Mouse (Mus musculus) lung, embryonic 14.5 days (tissue): ENCODE data around the gene Gm49486. TPM values are rescaled to one million over a fixed set of nuclear protein-coding genes. Genes with fewer than 3 reads are reported as not detected.

ENCODE experiments used
- ATAC-seq: fragments of 200-750 bp; cut with Nextera tagmentation; 2 replicates; pipeline ENCODE4 v1.8.0; 2017; ENCODE audit warnings: mild to moderate bottlenecking, moderate TSS enrichment, moderate library complexity; ENCODE audit not compliant: insufficient read depth
- DNase-seq: peaks from one replicate; pipeline ENCODE4 v3.0.0-alpha.2; 2015
- H3K27ac ChIP-seq: fragments of 300-500 bp; sonication (generic); 2 replicates; pipeline ENCODE4 v1.5.1; 2014; ENCODE audit warnings: low read depth, mild to moderate bottlenecking, moderate library complexity
- H3K27me3 ChIP-seq: fragments of 300-500 bp; sonication (generic); 2 replicates; pipeline ENCODE4 v1.6.1; 2014; ENCODE audit warnings: low read length, control low read depth; ENCODE audit not compliant: insufficient read depth
- H3K36me3 ChIP-seq: fragments of 300-500 bp; sonication (generic); 2 replicates; pipeline ENCODE4 v1.6.1; 2014; ENCODE audit warnings: control low read depth; ENCODE audit not compliant: insufficient read depth
- H3K4me1 ChIP-seq: fragments of 300-500 bp; sonication (generic); 2 replicates; pipeline ENCODE4 v1.6.1; 2014; ENCODE audit warnings: antibody characterized with exemption, control low read depth; ENCODE audit not compliant: insufficient read depth
- H3K4me2 ChIP-seq: fragments of 300-500 bp; sonication (generic); 2 replicates; pipeline ENCODE4 v1.6.1; 2014; ENCODE audit warnings: mild to moderate bottlenecking
- H3K4me3 ChIP-seq: fragments of 300-500 bp; sonication (generic); 2 replicates; pipeline ENCODE4 v1.5.1; 2014; ENCODE audit warnings: low read depth, low read length
- H3K9ac ChIP-seq: fragments of 300-500 bp; sonication (generic); 2 replicates; pipeline ENCODE4 v1.6.1; 2014
- H3K9me3 ChIP-seq: fragments of 300-500 bp; sonication (generic); 2 replicates; pipeline ENCODE4 v1.6.1; 2016; ENCODE audit warnings: low read depth, low read length, control low read depth
- CTCF ChIP-seq: IDR thresholded peaks from 2 replicates; pipeline ENCODE4 v1.5.1; 2016; ENCODE audit warnings: antibody characterized with exemption, low read depth
- WGBS: fragments of 180-500 bp; shearing (Covaris S2); extraction: QIAGEN DNeasy Blood & Tissue Kit; methylation state at CpG from one replicate; pipeline ENCODE4 v1.1.7; 2014; 5-methylcytosine and 5-hydroxymethylcytosine counted together
- polyA plus RNA-seq: library from polyadenylated mRNA; unstranded; fragments of >200 nt; fragmentation: Nextera tagmentation; extraction: Ambion mirVana; gene quantifications from 2 replicates; pipeline ENCODE4 v1.2.1, GENCODE M21; 2014

Gm49486 gene
- polyA plus RNA-seq, 1 experiment from 2014 or later = 0.53 TPM

GRCm38 (mm10) chr15:79250236-79250635, 21.0 kb downstream of the Gm49486 start:
- peaks cover 29% of the 10 kb centered on the region for H3K27me3 ChIP-seq
- peaks cover 31% of the 10 kb centered on the region for H3K36me3 ChIP-seq
- ATAC-seq (no peak), DNase-seq (no peak)
- H3K9ac ChIP-seq = no peak overlapping the region
- H3K4me1 ChIP-seq = peaks cover 6% of the 10 kb centered on the region; the same call in 1 of the 2 replicates
- TF ChIP-seq CTCF = no peak
- H3K9me3 ChIP-seq = no peaks in the 10 kb centered on the region
- H3K4me3 ChIP-seq = no peak overlapping the region
- WGBS = 75% methylated on average over 2 of the region's 2 CpGs
- no peak overlapping the region for H3K27ac ChIP-seq
- no peak overlapping the region for H3K4me2 ChIP-seq

- no peak overlapping the region for H3K4me3 ChIP-seq
- TF ChIP-seq CTCF = 0 out of 2 replicates have a peak, but pooled peaks have one; percentile 17
- peaks cover 29% of the 10 kb centered on the region for H3K27me3 ChIP-seq
- no peak for ATAC-seq
- H3K4me1 ChIP-seq = peaks cover 6% of the 10 kb centered on the region; the same call in 1 of the 2 replicates
- no peak overlapping the region for H3K9ac ChIP-seq
- no peaks in the 10 kb centered on the region for H3K9me3 ChIP-seq
- no peak for DNase-seq
- 52% methylated on average over 7 of the region's 7 CpGs for WGBS
- H3K4me2 ChIP-seq = no peak overlapping the region
- H3K27ac ChIP-seq = no peak overlapping the region
- H3K36me3 ChIP-seq = peaks cover 21% of the 10 kb centered on the region
Measured at GRCm38 (mm10) chr15:79251168-79251567, 22.0 kb downstream of the Gm49486 start.

GRCm38 (mm10) chr15:79251781-79252491, 22.7 kb downstream of the Gm49486 start:
- Histone ChIP-seq H3K9me3 (no peaks in the 10 kb centered on the region), H3K9ac (peak overlapping the region; percentile 58), H3K4me1 (peaks cover 6% of the 10 kb centered on the region; the same call in 1 of the 2 replicates), H3K4me2 (peak overlapping the region; percentile 80), H3K36me3 (peaks cover 14% of the 10 kb centered on the region), H3K4me3 (peak overlapping the region; percentile 41), H3K27me3 (peaks cover 29% of the 10 kb centered on the region), H3K27ac (no peak overlapping the region)
- TF ChIP-seq CTCF = peak; percentile 41
- ATAC-seq (peak; percentile 57; the same call in 1 of the 2 replicates), DNase-seq (peak; percentile 46)
- 2% methylated on average over 61 of the region's 61 CpGs for WGBS

GRCm38 (mm10) chr15:79252580-79252979, 23.4 kb downstream of the Gm49486 start:
- TF ChIP-seq CTCF = no peak
- Histone ChIP-seq H3K4me2 (peak overlapping the region; percentile 80), H3K9me3 (no peaks in the 10 kb centered on the region), H3K4me1 (peaks cover 6% of the 10 kb centered on the region; the same call in 1 of the 2 replicates), H3K9ac (peak overlapping the region; percentile 58), H3K4me3 (peak overlapping the region; percentile 41), H3K27me3 (peaks cover 29% of the 10 kb centered on the region), H3K36me3 (peaks cover 13% of the 10 kb centered on the region), H3K27ac (no peak overlapping the region)
- ATAC-seq (peak; percentile 42; the same call in 1 of the 2 replicates), DNase-seq (no peak)
- 30% methylated on average over 24 of the region's 24 CpGs for WGBS

- ATAC-seq (no peak), DNase-seq (no peak)
- peaks cover 29% of the 10 kb centered on the region for H3K27me3 ChIP-seq
- no peak within 1 kb of the TSS for H3K4me3 ChIP-seq
- WGBS = 26% methylated on average over 3 of the region's 3 CpGs
- no peaks in the 10 kb centered on the region for H3K9me3 ChIP-seq
- no peak for TF ChIP-seq CTCF
- H3K9ac ChIP-seq = no peak within 1 kb of the TSS
- H3K4me2 ChIP-seq = no peak within 1 kb of the TSS
- no peak within 1 kb of the TSS for H3K27ac ChIP-seq
- no peaks in the 10 kb centered on the region for H3K36me3 ChIP-seq
- H3K4me1 ChIP-seq = peaks cover 6% of the 10 kb centered on the region; the same call in 1 of the 2 replicates
Measured at GRCm38 (mm10) chr15:79254661-79255060, 25.5 kb downstream of the Gm49486 start, which contains the start of gene Slc16a8. TSS of gene Slc16a8 (minus strand) at chr15:79254761.

- DNase-seq = peak; percentile 31
- 26% methylated on average over 17 of the region's 17 CpGs for WGBS
- TF ChIP-seq CTCF = no peak
Measured at GRCm38 (mm10) chr15:79258521-79258920, 29.3 kb downstream of the Gm49486 start.

GRCm38 (mm10) chr15:79261095-79261725, 32.0 kb downstream of the Gm49486 start:
- H3K4me1 ChIP-seq = no peaks in the 10 kb centered on the region
- no peak for TF ChIP-seq CTCF
- WGBS = 1% methylated on average over 59 of the region's 62 CpGs
- H3K36me3 ChIP-seq = no peaks in the 10 kb centered on the region
- DNase-seq = peak; percentile 60
- ATAC-seq = peak; percentile 51
- peak overlapping the region; percentile 59 for H3K9ac ChIP-seq
- H3K4me3 ChIP-seq = peak overlapping the region; percentile 60
- H3K4me2 ChIP-seq = peak overlapping the region; percentile 92
- 0 out of 2 replicates have a peak overlapping the region, but pooled peaks have one; percentile 4 for H3K27ac ChIP-seq
- H3K9me3 ChIP-seq = no peaks in the 10 kb centered on the region
- H3K27me3 ChIP-seq = peaks cover 37% of the 10 kb centered on the region

More at GRCm38 (mm10) chr15:79258521-79258920, 29.3 kb downstream of the Gm49486 start:
- Histone ChIP-seq H3K4me2 (no peak overlapping the region), H3K36me3 (no peaks in the 10 kb centered on the region), H3K27ac (no peak overlapping the region), H3K4me3 (no peak overlapping the region), H3K27me3 (peaks cover 39% of the 10 kb centered on the region), H3K4me1 (no peaks in the 10 kb centered on the region), H3K9me3 (no peaks in the 10 kb centered on the region), H3K9ac (no peak overlapping the region)
- ATAC-seq = no peak
